Mouse (Mus musculus) ES-Bruce4 (cell line): ENCODE measurements around the gene Zfp282.

Experiments
- CTCF ChIP-seq: IDR thresholded peaks from one replicate; pipeline ENCODE4 v1.8.1; 2011; ENCODE audit warnings: low read depth, low read length
- EP300 ChIP-seq: IDR thresholded peaks from 2 replicates; pipeline ENCODE4 v1.6.1; 2011; ENCODE audit warnings: low read depth, low read length; ENCODE audit not compliant: insufficient read depth
- POLR2A ChIP-seq: IDR thresholded peaks from one replicate; pipeline ENCODE4 v1.8.1; 2011; ENCODE audit warnings: low read length; ENCODE audit not compliant: insufficient read depth

GRCm38 (mm10) chr6:47943021-47943691 is 66.2 kb downstream of the Zfp282 start:
- TF ChIP-seq POLR2A (no peak), CTCF (peak; percentile 43), EP300 (no peak)
